Mouse (Mus musculus) forelimb bud, embryonic 11.5 days (tissue): ENCODE measurements at regions not wholly inside any gene's neighbourhood (a gene's known extent, or its start where the extent isn't known, plus 50 kb on each side); places are given as distances from the start of the nearest gene placed in this dataset.

Source experiments
- DNase-seq: peaks from one replicate; pipeline ENCODE4 v3.0.0-alpha.2; 2012; ENCODE audit warnings: low read depth, low spot score

GRCm38 (mm10) chr13:97847561-97847960 is 87.1 kb upstream of the Gm10260 start:
- DNase-seq, result no peak

- no peak for DNase-seq
Measured at GRCm38 (mm10) chr13:97845148-97845547, 84.7 kb upstream of the Gm10260 start.

GRCm38 (mm10) chr13:97842801-97843200 is 82.4 kb upstream of the Gm10260 start:
- DNase-seq, result no peak

- no peak for DNase-seq
Measured at GRCm38 (mm10) chr13:97841503-97841902, 81.1 kb upstream of the Gm10260 start.

- no peak for DNase-seq
Measured at GRCm38 (mm10) chr13:97839617-97840308, 79.3 kb upstream of the Gm10260 start.

- DNase-seq, result no peak
Measured at GRCm38 (mm10) chr13:97837443-97838000, 77.1 kb upstream of the Gm10260 start.

- no peak for DNase-seq
Measured at GRCm38 (mm10) chr13:97832448-97832847, 72.0 kb upstream of the Gm10260 start.

- no peak for DNase-seq
Measured at GRCm38 (mm10) chr13:97831839-97832238, 71.4 kb upstream of the Gm10260 start.

- DNase-seq, result no peak
Measured at GRCm38 (mm10) chr13:97829558-97829957, 69.1 kb upstream of the Gm10260 start.

GRCm38 (mm10) chr13:97825801-97826576 is 65.6 kb upstream of the Gm10260 start:
- peak; percentile 37 for DNase-seq

GRCm38 (mm10) chr13:97825361-97825760 is 64.9 kb upstream of the Gm10260 start:
- DNase-seq, result no peak

GRCm38 (mm10) chr13:97824071-97824716 is 63.8 kb upstream of the Gm10260 start:
- no peak for DNase-seq

- DNase-seq, result no peak
Measured at GRCm38 (mm10) chr13:97821630-97822029, 61.2 kb upstream of the Gm10260 start.

GRCm38 (mm10) chr13:97821011-97821410 is 60.6 kb upstream of the Gm10260 start:
- no peak for DNase-seq

- DNase-seq, result no peak
Measured at GRCm38 (mm10) chr13:97820401-97820800, 60.0 kb upstream of the Gm10260 start.

- no peak for DNase-seq
Measured at GRCm38 (mm10) chr13:97819036-97819435, 58.6 kb upstream of the Gm10260 start.

- no peak for DNase-seq
Measured at GRCm38 (mm10) chr13:97816923-97817322, 56.5 kb upstream of the Gm10260 start.
